11 mouse cellular contexts compared by ENCODE assay signal in the genomic region with DNA sequence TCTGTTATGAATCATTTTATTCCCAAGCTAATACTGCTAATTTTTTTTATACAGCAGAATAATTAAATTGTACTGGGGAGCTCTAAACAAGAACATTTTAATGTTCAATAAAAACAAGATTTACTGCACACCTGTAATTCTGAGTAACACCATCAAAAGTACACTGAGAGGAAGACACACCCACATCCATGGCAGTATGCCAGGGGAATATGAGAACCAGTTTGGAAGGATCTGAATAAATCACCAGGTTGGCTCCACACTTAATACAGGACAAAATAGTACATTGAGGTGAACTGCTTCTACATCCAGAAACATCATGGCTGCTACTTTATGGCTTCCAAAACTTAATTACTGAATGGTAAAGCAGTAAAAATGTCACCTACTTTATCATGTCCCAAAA. TPM values are rescaled to one million over a fixed set of nuclear protein-coding genes. Genes with fewer than 3 reads are reported as not detected.
DNase-seq lines count a peak whose midpoint lies in the region; ATAC-seq lines count a peak whose summit lies in the region.
"Had no signal": no experiment of that assay in that cellular context is flagged by ENCODE, and none has a peak within 500 bp of the region (broad histone marks: within the 10 kb centered on the region; RNA-seq: fewer than 3 reads in every experiment).

No protein-coding gene starts in this region.

- ATAC-seq in midbrain, embryonic 11.5 days (ENCODE audit: low FRiP score) = no peak
- no peak for ATAC-seq in midbrain, embryonic 16.5 days
- no peak for ATAC-seq in forebrain, embryonic 12.5 days (ENCODE audit: low FRiP score)
- ATAC-seq: forebrain, postnatal 0 days; liver, postnatal 0 days had no signal

- no peaks in the 10 kb centered on the region for H3K9me3 ChIP-seq in midbrain, embryonic 11.5 days (ENCODE audit: control insufficient read depth, low read length)
- H3K9me3 ChIP-seq in midbrain, embryonic 16.5 days (replicated peaks; ENCODE audit: control insufficient read depth, low read length, poor library complexity, severe bottlenecking) = no peaks in the 10 kb centered on the region
- H3K9me3 ChIP-seq in forebrain, embryonic 12.5 days = no peaks in the 10 kb centered on the region
- H3K9me3 ChIP-seq: embryonic facial prominence, embryonic 12.5 days had no signal

- DNase-seq in gastrocnemius, postnatal 14 days = peak; percentile 20
- DNase-seq in gastrocnemius, postnatal 4 days (ENCODE audit: low spot score in 2 of 2) = no peak
- peak; percentile 12 for DNase-seq in midbrain, embryonic 11.5 days (ENCODE audit: low spot score, missing footprints)
- DNase-seq in gonadal fat pad, adult 2 months (ENCODE audit: low read depth) = peak; percentile 69
- peak; percentile 35 for DNase-seq in naive thymus-derived CD4-positive, alpha-beta T cell, adult 2 months (ENCODE audit: low read depth)
- DNase-seq in spleen, postnatal 4 days (ENCODE audit: low spot score in 2 of 2) = no peak
- DNase-seq: forebrain, postnatal 0 days; liver, postnatal 0 days had no signal

- H3K36me3 ChIP-seq in midbrain, embryonic 11.5 days (ENCODE audit: control insufficient read depth, insufficient read depth, low read length) = peaks cover 6% of the 10 kb centered on the region; the same call in 1 of the 2 replicates
- peaks cover 12% of the 10 kb centered on the region; the same call in 1 of the 2 replicates for H3K36me3 ChIP-seq in midbrain, embryonic 16.5 days (ENCODE audit: control insufficient read depth, insufficient read depth, low read length)
- peaks cover 31% of the 10 kb centered on the region for H3K36me3 ChIP-seq in forebrain, embryonic 12.5 days (replicated peaks)

- no peak overlapping the region for H3K9ac ChIP-seq in midbrain, embryonic 11.5 days (ENCODE audit: low read length)
- H3K9ac ChIP-seq in midbrain, embryonic 16.5 days (ENCODE audit: low read depth, low read length) = no peak overlapping the region
- no peak overlapping the region for H3K9ac ChIP-seq in forebrain, embryonic 12.5 days
- H3K9ac ChIP-seq: embryonic facial prominence, embryonic 12.5 days; forebrain, postnatal 0 days; liver, postnatal 0 days had no signal

- no peaks in the 10 kb centered on the region for H3K27me3 ChIP-seq in midbrain, embryonic 11.5 days (ENCODE audit: control insufficient read depth, insufficient read depth, low read length)
- no peaks in the 10 kb centered on the region for H3K27me3 ChIP-seq in midbrain, embryonic 16.5 days (ENCODE audit: control insufficient read depth, insufficient read depth, low read depth, low read length)
- H3K27me3 ChIP-seq in forebrain, embryonic 12.5 days = no peaks in the 10 kb centered on the region
- H3K27me3 ChIP-seq: embryonic facial prominence, embryonic 12.5 days had no signal

- no peaks in the 10 kb centered on the region for H3K4me1 ChIP-seq in midbrain, embryonic 11.5 days (ENCODE audit: control insufficient read depth, insufficient read depth, low read length)
- H3K4me1 ChIP-seq in midbrain, embryonic 16.5 days (ENCODE audit: control insufficient read depth, insufficient read depth, low read length) = peaks cover 13% of the 10 kb centered on the region
- H3K4me1 ChIP-seq in forebrain, embryonic 12.5 days = 0 out of 2 replicates have a peak, but pooled peaks cover 6% of the 10 kb centered on the region
- H3K4me1 ChIP-seq: embryonic facial prominence, embryonic 12.5 days had no signal

- no peak overlapping the region for H3K4me2 ChIP-seq in midbrain, embryonic 11.5 days
- no peak overlapping the region for H3K4me2 ChIP-seq in midbrain, embryonic 16.5 days (ENCODE audit: low read length)
- no peak overlapping the region for H3K4me2 ChIP-seq in forebrain, embryonic 12.5 days
- H3K4me2 ChIP-seq: embryonic facial prominence, embryonic 12.5 days had no signal

- H3K27ac ChIP-seq in midbrain, embryonic 11.5 days (ENCODE audit: low read depth, low read length) = no peak overlapping the region
- no peak overlapping the region for H3K27ac ChIP-seq in midbrain, embryonic 16.5 days (ENCODE audit: low read length)
- no peak overlapping the region for H3K27ac ChIP-seq in forebrain, embryonic 12.5 days
- H3K27ac ChIP-seq: embryonic facial prominence, embryonic 12.5 days had no signal

- intact Hi-C loops in gastrocnemius, postnatal 14 days (cut with DNase I; ENCODE audit: low total_unique reads) = no loop called here

- H3K4me3 ChIP-seq in midbrain, embryonic 11.5 days (ENCODE audit: low read depth, low read length) = no peak overlapping the region
- H3K4me3 ChIP-seq in midbrain, embryonic 16.5 days (ENCODE audit: low read depth, low read length) = no peak overlapping the region
- H3K4me3 ChIP-seq in forebrain, embryonic 12.5 days (replicated peaks) = no peak overlapping the region
- H3K4me3 ChIP-seq: embryonic facial prominence, embryonic 12.5 days had no signal

RNA-seq across cellular contexts. Expression of gene Hnrnpm, which starts 11.2 kb away (rescaled TPM):
- total RNA-seq in gastrocnemius, postnatal 14 days (2021) = 10 to 100 TPM; 58.8 to 69.1 TPM
- 100 to 1,000 TPM; 145 to 171 TPM for total RNA-seq in gastrocnemius, postnatal 4 days (2021)
- polyA plus RNA-seq in midbrain, embryonic 11.5 days (2014; fragmentation: Nextera tagmentation; extraction: Ambion mirVana) = 581 and 639 TPM in 2 replicates
- polyA plus RNA-seq in midbrain, embryonic 16.5 days (2015; fragmentation: Nextera tagmentation; extraction: Ambion mirVana) = 190 and 198 TPM in 2 replicates
- 57.0 and 61.5 TPM in 2 replicates for polyA plus RNA-seq in gonadal fat pad, adult 2 months (2012; rRNA removed)
- 490 and 547 TPM in 2 replicates for polyA plus RNA-seq in forebrain, embryonic 12.5 days (2016; fragmentation: Nextera tagmentation; extraction: Ambion mirVana)

RNA-seq across cellular contexts. Expression of gene Pram1, which starts 37.6 kb away (rescaled TPM):
- total RNA-seq in gastrocnemius, postnatal 14 days (2021) = not detected
- total RNA-seq in gastrocnemius, postnatal 4 days (2021) = 1 to 10 TPM in 1 of 2 experiments, under 1 TPM in 1; 0.96 to 1.5 TPM
- 0.21 and 0.93 TPM in 2 replicates for polyA plus RNA-seq in midbrain, embryonic 11.5 days (2014; fragmentation: Nextera tagmentation; extraction: Ambion mirVana)
- polyA plus RNA-seq in midbrain, embryonic 16.5 days (2015; fragmentation: Nextera tagmentation; extraction: Ambion mirVana) = 0.40 TPM in 1 of 2 replicates, not detected in the other
- 0.60 and 0.97 TPM in 2 replicates for polyA plus RNA-seq in gonadal fat pad, adult 2 months (2012; rRNA removed)
- polyA plus RNA-seq in forebrain, embryonic 12.5 days (2016; fragmentation: Nextera tagmentation; extraction: Ambion mirVana) = 0.72 and 0.95 TPM in 2 replicates
- total RNA-seq: forebrain, postnatal 0 days had no signal

RNA-seq across cellular contexts. Expression of gene March2, which starts 43.0 kb away (rescaled TPM):
- total RNA-seq in gastrocnemius, postnatal 14 days (2021) = 10 to 100 TPM; 76.0 to 78.6 TPM
- 10 to 100 TPM; 67.5 to 67.8 TPM for total RNA-seq in gastrocnemius, postnatal 4 days (2021)
- 37.3 and 39.0 TPM in 2 replicates for polyA plus RNA-seq in midbrain, embryonic 11.5 days (2014; fragmentation: Nextera tagmentation; extraction: Ambion mirVana)
- 62.9 and 74.6 TPM in 2 replicates for polyA plus RNA-seq in midbrain, embryonic 16.5 days (2015; fragmentation: Nextera tagmentation; extraction: Ambion mirVana)
- 93.7 and 135 TPM in 2 replicates for polyA plus RNA-seq in gonadal fat pad, adult 2 months (2012; rRNA removed)
- polyA plus RNA-seq in forebrain, embryonic 12.5 days (2016; fragmentation: Nextera tagmentation; extraction: Ambion mirVana) = 42.4 and 48.7 TPM in 2 replicates

RNA-seq across cellular contexts. Expression of gene Zfp414, which starts 46.6 kb away (rescaled TPM):
- total RNA-seq in gastrocnemius, postnatal 14 days (2021) = 10 to 100 TPM in 1 of 2 experiments, 1 to 10 TPM in 1; 9.9 to 13.1 TPM
- total RNA-seq in gastrocnemius, postnatal 4 days (2021) = 10 to 100 TPM; 28.2 to 32.7 TPM
- polyA plus RNA-seq in midbrain, embryonic 11.5 days (2014; fragmentation: Nextera tagmentation; extraction: Ambion mirVana) = 62.5 and 68.0 TPM in 2 replicates
- 68.1 and 75.1 TPM in 2 replicates for polyA plus RNA-seq in midbrain, embryonic 16.5 days (2015; fragmentation: Nextera tagmentation; extraction: Ambion mirVana)
- 57.6 and 65.0 TPM in 2 replicates for polyA plus RNA-seq in gonadal fat pad, adult 2 months (2012; rRNA removed)
- 50.6 and 52.7 TPM in 2 replicates for polyA plus RNA-seq in forebrain, embryonic 12.5 days (2016; fragmentation: Nextera tagmentation; extraction: Ambion mirVana)

Comparison
In these comparisons a context has a peak if more than half of its experiments do, and no peak if none do; other contexts are left out.
1. DNase-seq: peak in gastrocnemius, postnatal 14 days (single experiment), midbrain, embryonic 11.5 days (single experiment), gonadal fat pad, adult 2 months (single experiment) and naive thymus-derived CD4-positive, alpha-beta T cell, adult 2 months (single experiment); none in gastrocnemius, postnatal 4 days (0 of 2) and spleen, postnatal 4 days (0 of 2).